Mouse (Mus musculus): Measurements from ENCODE around the gene Pax2.

DNA sequence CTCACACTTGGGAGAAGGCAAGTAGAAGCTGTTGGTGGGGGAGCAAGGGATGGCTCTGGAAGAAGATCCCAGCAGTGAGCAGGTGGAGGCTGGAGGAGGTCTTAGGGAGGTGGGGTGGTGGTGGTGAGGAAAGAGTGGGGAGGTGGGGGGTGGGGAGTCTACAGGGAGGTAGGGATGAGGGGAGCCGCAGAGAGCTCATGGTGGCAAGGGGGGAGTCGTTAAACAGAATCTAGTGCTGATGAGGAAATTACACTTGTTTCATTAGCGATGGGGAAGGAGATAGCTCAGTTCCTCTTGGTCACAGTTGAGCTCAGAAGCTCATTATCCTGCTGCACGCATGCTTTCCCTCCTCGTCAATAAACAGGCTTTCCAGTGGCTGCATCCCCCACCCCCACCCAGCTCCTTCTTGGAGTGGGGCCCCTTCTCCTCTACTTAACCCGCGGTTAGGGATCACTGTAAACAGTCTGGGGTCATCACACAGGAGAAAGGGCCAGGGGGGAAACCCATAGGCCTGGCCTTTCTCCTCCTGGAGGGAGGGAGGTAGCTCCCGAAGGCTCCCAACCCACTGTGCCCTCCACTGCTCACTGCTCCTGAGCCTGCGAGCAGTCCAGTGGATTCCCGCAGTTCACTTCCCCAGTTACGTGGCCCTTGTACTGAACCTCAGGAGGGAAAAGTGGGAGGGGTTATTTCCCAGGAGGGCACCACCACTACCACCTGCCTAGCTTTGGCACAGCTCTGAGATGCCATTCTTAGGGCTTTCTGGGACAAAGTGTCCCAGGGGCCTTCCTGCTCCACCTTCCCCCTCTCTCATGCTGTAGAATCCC is 78.6 kb downstream of the Pax2 start:
- no peak for TF ChIP-seq CTCF (IDR thresholded peaks at IDR 0.05; ENCODE audit: low read depth)
- no peak for TF ChIP-seq EP300 (optimal IDR thresholded peaks at IDR 0.05)

Data from stomach, postnatal 0 days (tissue).